Mouse (Mus musculus): ENCODE data around the gene Th. TPM values are rescaled to one million over a fixed set of nuclear protein-coding genes. Genes with fewer than 3 reads are reported as not detected.

The Th gene
- polyA plus RNA-seq, 1 experiment from 2014 or later: 0.32 TPM

Other genes with a start within 250 kb of the Th start
- not detected in 2 replicates for gene Ins2, start 187.7 kb downstream of the Th start, polyA plus RNA-seq (2015; fragmentation: Nextera tagmentation; extraction: Ambion mirVana)
- gene Ascl2, start 38.1 kb upstream of the Th start, polyA plus RNA-seq (2015; fragmentation: Nextera tagmentation; extraction: Ambion mirVana): 0.41 and 1.3 TPM in 2 replicates
- 2.6 and 2.8 TPM in 2 replicates for gene Tspan32, start 73.9 kb upstream of the Th start, polyA plus RNA-seq (2015; fragmentation: Nextera tagmentation; extraction: Ambion mirVana)
- 407 and 457 TPM in 2 replicates for gene Cd81, start 121.6 kb upstream of the Th start, polyA plus RNA-seq (2015; fragmentation: Nextera tagmentation; extraction: Ambion mirVana)
- 98.8 and 105 TPM in 2 replicates for gene Tssc4, start 138.1 kb upstream of the Th start, polyA plus RNA-seq (2015; fragmentation: Nextera tagmentation; extraction: Ambion mirVana)
- gene Trpm5, start 163.5 kb upstream of the Th start, polyA plus RNA-seq (2015; fragmentation: Nextera tagmentation; extraction: Ambion mirVana): 7.7 and 9.8 TPM in 2 replicates
- gene Kcnq1, start 175.2 kb upstream of the Th start, polyA plus RNA-seq (2015; fragmentation: Nextera tagmentation; extraction: Ambion mirVana): 0.69 and 0.84 TPM in 2 replicates